In genomic region chr3:27854431-27855180, GRCm38 (mm10) we compare ENCODE assay signal across 16 mouse cellular contexts. TPM values are rescaled to one million over a fixed set of nuclear protein-coding genes. Genes with fewer than 3 reads are reported as not detected.
DNase-seq lines count a peak whose midpoint lies in the region; ATAC-seq and TF ChIP-seq lines count a peak whose summit lies in the region.
"Had no signal": no experiment of that assay in that cellular context is flagged by ENCODE, and none has a peak within 500 bp of the region (broad histone marks: within the 10 kb centered on the region; RNA-seq: fewer than 3 reads in every experiment).

No protein-coding gene starts in this region.

- peaks cover 13% of the 10 kb centered on the region; the same call in 1 of the 2 replicates for H3K9me3 ChIP-seq in embryonic facial prominence, embryonic 14.5 days (ENCODE audit: control insufficient read depth, low read length)
- H3K9me3 ChIP-seq in forebrain, postnatal 0 days (ENCODE audit: low read length) = no peaks in the 10 kb centered on the region
- H3K9me3 ChIP-seq: intestine, embryonic 15.5 days had no signal

- DNase-seq in kidney, adult 18-20 months = peak; percentile 12
- DNase-seq in kidney, adult 11 months = no peak
- DNase-seq in embryonic facial prominence, embryonic 14.5 days (ENCODE audit: low spot score) = peak; percentile 60
- peak; percentile 32 for DNase-seq in forebrain, postnatal 0 days
- peak; percentile 22 to 39 for DNase-seq in kidney, postnatal 36 days
- no peak for DNase-seq in yolk sac, embryonic 10.5 days (ENCODE audit: low spot score)
- DNase-seq in right cerebral cortex, adult 18-20 months = no peak
- DNase-seq: cerebellum, adult 9-10 months; gastrocnemius, postnatal 36 days; heart, postnatal 10 days; lung, adult 2 months; spleen, adult 18-20 months; thymus, postnatal 14 days had no signal

- H3K27me3 ChIP-seq in embryonic facial prominence, embryonic 14.5 days (replicated peaks; ENCODE audit: control insufficient read depth, insufficient read depth, low read length) = no peaks in the 10 kb centered on the region
- H3K27me3 ChIP-seq in forebrain, postnatal 0 days (ENCODE audit: insufficient read depth, low read length) = 0 out of 2 replicates have a peak, but pooled peaks cover 6% of the 10 kb centered on the region
- H3K27me3 ChIP-seq: intestine, embryonic 15.5 days had no signal

- H3K4me3 ChIP-seq in embryonic facial prominence, embryonic 14.5 days (ENCODE audit: low read depth, low read length) = no peak overlapping the region
- no peak overlapping the region for H3K4me3 ChIP-seq in forebrain, postnatal 0 days (ENCODE audit: low read depth, low read length)
- H3K4me3 ChIP-seq: erythroblast, embryonic 14.5 days; intestine, embryonic 15.5 days had no signal

- no peak for TF ChIP-seq CTCF in forebrain, postnatal 0 days (IDR thresholded peaks at IDR 0.05; ENCODE audit: low read depth)

- no peak overlapping the region for H3K4me2 ChIP-seq in embryonic facial prominence, embryonic 14.5 days (ENCODE audit: low read depth, low read length)
- no peak overlapping the region for H3K4me2 ChIP-seq in forebrain, postnatal 0 days (ENCODE audit: low read depth)
- H3K4me2 ChIP-seq: intestine, embryonic 15.5 days had no signal

- no peak for ATAC-seq in embryonic facial prominence, embryonic 14.5 days (ENCODE audit: low read depth)
- ATAC-seq in forebrain, postnatal 0 days = no peak; the same call in 1 of the 2 replicates
- ATAC-seq: intestine, embryonic 15.5 days; midbrain, embryonic 16.5 days had no signal

- H3K4me1 ChIP-seq in embryonic facial prominence, embryonic 14.5 days (ENCODE audit: control insufficient read depth, insufficient read depth, low read length) = peaks cover 12% of the 10 kb centered on the region
- peaks cover 5% of the 10 kb centered on the region; the same call in 1 of the 2 replicates for H3K4me1 ChIP-seq in forebrain, postnatal 0 days (ENCODE audit: insufficient read depth)

- no peak overlapping the region for H3K9ac ChIP-seq in embryonic facial prominence, embryonic 14.5 days (ENCODE audit: low read depth, low read length)
- H3K9ac ChIP-seq in forebrain, postnatal 0 days = no peak overlapping the region
- H3K9ac ChIP-seq: intestine, embryonic 15.5 days had no signal

- 59% methylated on average over 5 of the region's 5 CpGs for WGBS in embryonic facial prominence, embryonic 14.5 days
- 49% methylated on average over 5 of the region's 5 CpGs for WGBS in forebrain, postnatal 0 days

- H3K36me3 ChIP-seq in embryonic facial prominence, embryonic 14.5 days (ENCODE audit: control insufficient read depth, insufficient read depth, low read length) = no peaks in the 10 kb centered on the region
- H3K36me3 ChIP-seq in forebrain, postnatal 0 days (ENCODE audit: insufficient read depth) = no peaks in the 10 kb centered on the region
- H3K36me3 ChIP-seq: intestine, embryonic 15.5 days had no signal

- H3K27ac ChIP-seq in embryonic facial prominence, embryonic 14.5 days (replicated peaks; ENCODE audit: low read depth, low read length) = no peak overlapping the region
- H3K27ac ChIP-seq in forebrain, postnatal 0 days (ENCODE audit: low read depth, low read length) = no peak overlapping the region
- H3K27ac ChIP-seq: intestine, embryonic 15.5 days had no signal

RNA-seq across cellular contexts. Expression of gene Tmem212, which starts 41.6 kb away (rescaled TPM):
- polyA plus RNA-seq in embryonic facial prominence, embryonic 14.5 days (2014; fragmentation: Nextera tagmentation; extraction: Ambion mirVana) = 4.8 TPM in 1 of 2 replicates, not detected in the other
- 2.7 and 4.3 TPM in 2 replicates for total RNA-seq in forebrain, postnatal 0 days (2014; rRNA removed)
- 3.0 and 4.7 TPM in 2 replicates for polyA plus RNA-seq in forebrain, postnatal 0 days (2015; fragmentation: Nextera tagmentation; extraction: Ambion mirVana)
- total RNA-seq: gastrocnemius, postnatal 36 days; heart, postnatal 10 days had no signal
- polyA plus RNA-seq: erythroblast, embryonic 14.5 days; intestine, embryonic 15.5 days had no signal

Comparison
In these comparisons a context has a peak if more than half of its experiments do, and no peak if none do; other contexts are left out.
1. DNase-seq: peak in kidney, adult 18-20 months (single experiment), embryonic facial prominence, embryonic 14.5 days (single experiment), forebrain, postnatal 0 days (single experiment) and kidney, postnatal 36 days (2 of 2); none in kidney, adult 11 months (single experiment), yolk sac, embryonic 10.5 days (single experiment) and right cerebral cortex, adult 18-20 months (single experiment).